Mouse (Mus musculus): ENCODE measurements around the gene Polr1e. TPM values are rescaled to one million over a fixed set of nuclear protein-coding genes. Genes with fewer than 3 reads are reported as not detected.
"Not testable (repeated sequence)": the region's sequence is repeated elsewhere in the genome, so short reads cannot be mapped to it uniquely, and the experiment has no call there.

The Polr1e gene
- total RNA-seq, 2 experiments from 2014 or later, result 9.1 to 10.5 TPM

- peak in 1 of 2 experiments; percentile 14 for DNase-seq (ENCODE audit: extremely low spot score in 1 of 2, low spot score in 1 of 2)
These were observed 29.0 kb downstream of the Polr1e start for GRCm38 (mm10) chr4:45047286-45047887.

- peak; percentile 12 to 17 for DNase-seq (ENCODE audit: extremely low spot score in 1 of 2, low spot score in 1 of 2)
These were observed 29.6 kb downstream of the Polr1e start for GRCm38 (mm10) chr4:45047956-45048355.

- no peak for DNase-seq (ENCODE audit: extremely low spot score in 1 of 2, low spot score in 1 of 2)
These were observed 36.5 kb downstream of the Polr1e start for GRCm38 (mm10) chr4:45054862-45055261.

GRCm38 (mm10) chr4:45055451-45055850, 37.1 kb downstream of the Polr1e start:
- no peak for DNase-seq (ENCODE audit: extremely low spot score in 1 of 2, low spot score in 1 of 2)

- DNase-seq (ENCODE audit: extremely low spot score in 1 of 2, low spot score in 1 of 2), result not testable (repeated sequence)
These were observed 45.5 kb downstream of the Polr1e start for GRCm38 (mm10) chr4:45063836-45064235.

- DNase-seq (ENCODE audit: extremely low spot score in 1 of 2, low spot score in 1 of 2), result no peak
These were observed 46.2 kb downstream of the Polr1e start for GRCm38 (mm10) chr4:45064577-45064976.

GRCm38 (mm10) chr4:45066036-45066730, 47.8 kb downstream of the Polr1e start:
- no peak for DNase-seq (ENCODE audit: extremely low spot score in 1 of 2, low spot score in 1 of 2)

- DNase-seq (ENCODE audit: extremely low spot score in 1 of 2, low spot score in 1 of 2), result no peak
These were observed 49.4 kb downstream of the Polr1e start for GRCm38 (mm10) chr4:45067742-45068141.

- no peak for DNase-seq (ENCODE audit: extremely low spot score in 1 of 2, low spot score in 1 of 2)
These were observed 54.0 kb downstream of the Polr1e start for GRCm38 (mm10) chr4:45072261-45072973.

GRCm38 (mm10) chr4:45073544-45073943, 55.2 kb downstream of the Polr1e start:
- no peak for DNase-seq (ENCODE audit: extremely low spot score in 1 of 2, low spot score in 1 of 2)

GRCm38 (mm10) chr4:45081041-45081440, 62.7 kb downstream of the Polr1e start:
- not testable (repeated sequence) for DNase-seq (ENCODE audit: extremely low spot score in 1 of 2, low spot score in 1 of 2)

GRCm38 (mm10) chr4:45082951-45083350, 64.6 kb downstream of the Polr1e start:
- DNase-seq (ENCODE audit: extremely low spot score in 1 of 2, low spot score in 1 of 2), result no peak

GRCm38 (mm10) chr4:45083487-45083886, 65.1 kb downstream of the Polr1e start:
- DNase-seq (ENCODE audit: extremely low spot score in 1 of 2, low spot score in 1 of 2), result peak; percentile 11 to 22

GRCm38 (mm10) chr4:45084021-45084894, 65.9 kb downstream of the Polr1e start, which contains the start of gene Fbxo10:
Fbxo10 (minus strand) TSS chr4:45084604.
- peak; percentile 82 to 83 for DNase-seq (ENCODE audit: extremely low spot score in 1 of 2, low spot score in 1 of 2)

GRCm38 (mm10) chr4:45084895-45085290, 66.5 kb downstream of the Polr1e start:
- no peak for DNase-seq (ENCODE audit: extremely low spot score in 1 of 2, low spot score in 1 of 2)

Other genes starting within 250 kb of the Polr1e start
- gene Grhpr, start 37.2 kb upstream of the Polr1e start, total RNA-seq (2021), result 10 to 100 TPM; 22.2 to 31.1 TPM
- 10 to 100 TPM; 10.1 TPM for gene Zbtb5, start 6.2 kb upstream of the Polr1e start, total RNA-seq (2021)
- 10 to 100 TPM; 41.1 to 44.4 TPM for gene Fbxo10, start 66.0 kb downstream of the Polr1e start, total RNA-seq (2021)
- 10 to 100 TPM; 62.1 to 76.6 TPM for gene Tomm5, start 89.5 kb downstream of the Polr1e start, total RNA-seq (2021)
- 10 to 100 TPM; 15.1 to 16.6 TPM for gene Frmpd1, start 166.3 kb downstream of the Polr1e start, total RNA-seq (2021)